Mouse (Mus musculus) B cell, adult 67 days (primary cell): ENCODE results near the gene Fbxl13. TPM values are rescaled to one million over a fixed set of nuclear protein-coding genes. Genes with fewer than 3 reads are reported as not detected.

Source experiments
- total RNA-seq, 2 experiments: library from RNA; stranded (reverse); gene quantifications; 4 replicates each; pipeline ENCODE4 v1.2.4; 2023

Gene Fbxl13
- not detected for total RNA-seq

DNA sequence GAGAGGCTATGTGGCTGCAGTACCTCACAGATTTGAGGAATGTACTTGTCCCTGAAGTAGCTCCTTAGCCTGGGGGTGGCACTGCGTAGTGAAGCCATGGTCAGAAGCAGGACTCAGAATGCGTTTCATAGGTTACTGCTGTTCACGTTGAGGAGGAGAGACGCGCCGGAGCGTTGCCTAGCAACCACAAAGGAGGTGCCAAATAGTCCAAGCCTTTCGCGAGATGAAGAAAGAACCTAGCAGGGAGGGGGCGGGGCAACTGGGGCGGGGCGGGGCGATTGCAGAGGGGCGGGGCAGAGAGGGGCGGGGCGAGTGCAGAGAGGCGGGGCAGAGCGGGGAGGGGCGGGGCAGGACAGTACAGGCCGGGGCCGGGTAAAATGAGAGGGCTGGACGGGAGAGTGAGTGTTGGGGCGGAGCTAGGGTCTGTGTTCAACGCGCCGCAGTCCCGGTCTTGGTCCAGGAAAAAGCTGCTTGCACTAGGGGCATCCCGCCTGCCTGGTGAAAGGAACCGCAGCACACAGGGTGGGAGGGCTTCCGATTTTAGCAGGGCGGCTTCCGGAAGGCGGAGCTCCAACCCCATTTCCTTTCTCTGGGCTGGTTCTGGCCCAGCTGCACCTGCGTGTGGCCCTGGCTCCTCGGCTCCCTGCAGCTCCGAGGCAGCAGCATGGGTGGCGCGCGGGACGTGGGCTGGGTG, at the start of gene Fbxl13, which contains the start of gene Armc10:
Gene Fbxl13, minus strand, starts transcription at position 196 of the 694 bp plus-strand sequence.
Gene Armc10, plus strand, starts transcription at position 375 of the 694 bp plus-strand sequence.

DNA sequence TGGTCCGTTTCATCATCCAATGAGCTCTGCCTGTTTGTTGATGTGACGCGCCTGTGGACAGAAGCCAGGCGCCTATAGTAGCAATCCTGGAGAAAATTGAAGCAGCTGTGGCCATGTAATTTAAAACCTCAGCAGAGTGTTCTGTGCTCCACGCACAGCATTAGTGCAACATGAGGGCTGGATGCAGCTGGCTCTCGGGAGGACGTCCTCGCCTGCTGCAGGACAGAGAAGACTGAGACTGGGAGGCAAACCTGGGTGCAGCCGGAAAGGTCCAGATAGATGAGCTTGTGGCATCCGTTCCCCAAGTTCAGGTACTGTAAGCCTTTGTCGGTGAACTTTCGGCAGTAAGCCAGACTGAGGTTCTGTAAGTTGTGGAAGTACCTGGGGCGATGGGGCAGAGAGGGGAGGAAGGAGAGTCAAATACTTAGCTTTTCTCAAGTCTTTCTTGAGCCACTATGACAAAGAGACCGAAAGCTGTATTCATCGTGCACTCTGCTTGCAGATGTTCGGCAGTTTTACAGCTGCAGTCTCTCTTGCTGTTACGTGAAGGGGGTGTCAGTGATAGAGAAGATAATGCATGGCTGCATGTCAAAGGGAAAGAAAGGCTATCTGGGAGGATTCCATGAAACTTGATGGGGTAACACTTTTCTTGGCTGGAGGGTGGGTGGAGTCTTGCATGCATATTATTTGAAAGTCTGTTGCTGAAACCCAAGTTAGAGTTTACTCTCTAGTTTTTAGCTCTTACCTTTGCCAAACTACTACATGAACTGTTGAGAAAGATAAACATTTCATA, 101.8 kb downstream of the Fbxl13 start, which contains the start of gene Lrrc17:
Gene Lrrc17, plus strand, starts transcription at position 151 of the 793 bp plus-strand sequence.

Other genes with a start within 250 kb of the Fbxl13 start
- gene Ccdc146, start 221.0 kb downstream of the Fbxl13 start, total RNA-seq = not detected
- 1 to 10 TPM; 7.1 to 8.3 TPM for gene Fam185a, start 220.7 kb downstream of the Fbxl13 start, total RNA-seq
- not detected for gene Lrrc17, start 102.1 kb downstream of the Fbxl13 start, total RNA-seq
- 10 to 100 TPM; 39.9 to 40.3 TPM for gene Armc10, start 179 bp upstream of the Fbxl13 start, total RNA-seq
- gene Napepld, start 55.8 kb upstream of the Fbxl13 start, total RNA-seq = 1 to 10 TPM; 2.3 to 3.1 TPM
- gene Pmpcb, start 91.5 kb upstream of the Fbxl13 start, total RNA-seq = 10 to 100 TPM; 91.1 to 92.8 TPM
- 10 to 100 TPM; 61.7 to 69.6 TPM for gene Dnajc2, start 139.6 kb upstream of the Fbxl13 start, total RNA-seq
- gene Psmc2, start 139.6 kb upstream of the Fbxl13 start, total RNA-seq = 10 to 100 TPM; 72.5 to 74.1 TPM
- not detected for gene Slc26a5, start 220.0 kb upstream of the Fbxl13 start, total RNA-seq